29 mouse cellular contexts compared by ENCODE assay signal in the genomic region with DNA sequence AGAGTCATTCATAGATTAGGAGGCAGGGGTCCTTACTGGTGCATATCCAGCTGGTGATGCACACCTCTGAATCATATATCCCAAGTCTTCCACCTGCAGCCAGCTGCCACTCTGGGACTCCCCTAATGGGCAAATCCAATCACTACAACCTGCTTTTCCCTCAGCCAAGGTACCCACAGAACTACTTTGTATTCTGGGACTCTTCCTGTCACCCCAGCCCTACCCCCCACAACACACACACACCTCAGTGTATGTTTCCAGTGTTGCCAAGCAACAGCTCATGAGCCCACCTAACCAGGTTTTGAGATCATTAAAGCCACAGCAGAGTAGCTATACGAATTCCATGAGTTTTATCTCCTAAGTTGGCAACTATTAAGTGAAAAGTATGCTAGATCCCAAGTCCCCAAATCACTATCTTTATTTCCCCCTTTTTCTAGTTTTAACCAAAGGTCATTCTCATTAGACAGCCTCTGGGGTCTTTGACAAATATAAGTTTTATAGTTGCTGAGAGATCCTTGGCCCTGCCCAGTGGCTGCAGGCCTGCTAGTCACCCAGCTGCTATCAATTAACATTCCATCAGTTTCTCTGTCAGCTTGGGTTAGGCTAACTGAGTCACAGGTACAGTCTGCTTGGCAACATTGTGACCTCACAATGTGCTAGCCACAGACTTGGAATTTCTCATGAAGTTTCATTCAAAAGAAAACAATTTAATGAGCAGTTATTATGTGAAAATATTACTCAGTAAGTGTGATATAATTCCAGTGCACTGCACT. TPM values are rescaled to one million over a fixed set of nuclear protein-coding genes. Genes with fewer than 3 reads are reported as not detected.
DNase-seq lines count a peak whose midpoint lies in the region.
"Had no signal": no experiment of that assay in that cellular context is flagged by ENCODE, and none has a peak within 500 bp of the region (broad histone marks: within the 10 kb centered on the region; RNA-seq: fewer than 3 reads in every experiment).

No protein-coding gene starts in this region.

- peak; percentile 80 for DNase-seq in Muller cell, postnatal 12 days (ENCODE audit: inconsistent ontology term)
- peak; percentile 49 for DNase-seq in embryo, embryonic 11 days
- peak; percentile 74 for DNase-seq in forelimb bud, embryonic 11.5 days (ENCODE audit: low read depth, low spot score)
- DNase-seq in mesoderm, embryonic 11.5 days (ENCODE audit: low read depth, low spot score) = peak; percentile 24
- DNase-seq in layer of hippocampus, adult 9-11 months = no peak
- DNase-seq in hindbrain, embryonic 10.5 days (ENCODE audit: low spot score) = no peak
- no peak for DNase-seq in right cerebral cortex, postnatal 25 days
- DNase-seq: adrenal gland, postnatal 25 days; cerebellum, adult 11-12 months; cerebellum, adult 9-11 months; gastrocnemius, postnatal 25 days; heart, postnatal 36 days; kidney, adult 11 months; kidney, postnatal 14 days; thymus, adult 2 months; thymus, postnatal 36 days had no signal

- H3K4me3 ChIP-seq in hindbrain, embryonic 10.5 days = no peak overlapping the region
- H3K4me3 ChIP-seq: embryonic facial prominence, embryonic 13.5 days; erythroblast, embryonic 14.5 days; forebrain, embryonic 12.5 days; heart, embryonic 15.5 days; hindbrain, embryonic 13.5 days; left cerebral cortex, adult 2 months; liver, embryonic 15.5 days; lung, embryonic 15.5 days; midbrain, embryonic 12.5 days; neural tube, embryonic 13.5 days had no signal

- H3K4me1 ChIP-seq in hindbrain, embryonic 10.5 days (replicated peaks) = no peaks in the 10 kb centered on the region
- H3K4me1 ChIP-seq: embryonic facial prominence, embryonic 13.5 days; forebrain, embryonic 12.5 days; heart, embryonic 15.5 days; hindbrain, embryonic 13.5 days; liver, embryonic 15.5 days; lung, embryonic 15.5 days; midbrain, embryonic 12.5 days; neural tube, embryonic 13.5 days had no signal

- WGBS in hindbrain, embryonic 10.5 days = 66% methylated on average over 1 of the region's 1 CpGs

- no peaks in the 10 kb centered on the region for H3K36me3 ChIP-seq in hindbrain, embryonic 10.5 days
- H3K36me3 ChIP-seq: embryonic facial prominence, embryonic 13.5 days; forebrain, embryonic 12.5 days; G1E; heart, embryonic 15.5 days; hindbrain, embryonic 13.5 days; liver, embryonic 15.5 days; lung, embryonic 15.5 days; midbrain, embryonic 12.5 days; neural tube, embryonic 13.5 days had no signal

- no peaks in the 10 kb centered on the region for H3K27me3 ChIP-seq in hindbrain, embryonic 10.5 days (ENCODE audit: insufficient read depth, poor library complexity, severe bottlenecking)
- H3K27me3 ChIP-seq: embryonic facial prominence, embryonic 13.5 days; forebrain, embryonic 12.5 days; heart, embryonic 15.5 days; hindbrain, embryonic 13.5 days; liver, embryonic 15.5 days; lung, embryonic 15.5 days; midbrain, embryonic 12.5 days; neural tube, embryonic 13.5 days had no signal

- no peaks in the 10 kb centered on the region for H3K9me3 ChIP-seq in hindbrain, embryonic 10.5 days
- H3K9me3 ChIP-seq: embryonic facial prominence, embryonic 13.5 days; forebrain, embryonic 12.5 days; G1E; hindbrain, embryonic 13.5 days; liver, embryonic 15.5 days; lung, embryonic 15.5 days; midbrain, embryonic 12.5 days had no signal

- H3K27ac ChIP-seq in hindbrain, embryonic 10.5 days = no peak overlapping the region
- H3K27ac ChIP-seq: embryonic facial prominence, embryonic 13.5 days; forebrain, embryonic 12.5 days; heart, embryonic 15.5 days; hindbrain, embryonic 13.5 days; left cerebral cortex, adult 2 months; liver, embryonic 15.5 days; lung, embryonic 15.5 days; midbrain, embryonic 12.5 days; neural tube, embryonic 13.5 days had no signal

RNA-seq across cellular contexts. Expression of a gene that starts 41.2 kb away (rescaled TPM):
- 6.1 and 7.0 TPM in 2 replicates for polyA plus RNA-seq in hindbrain, embryonic 10.5 days (2016; fragmentation: Nextera tagmentation; extraction: Ambion mirVana)
- polyA plus RNA-seq: erythroblast, embryonic 14.5 days; G1E; inflammation-experienced regulatory T-cells, adult 6 months had no signal

RNA-seq across cellular contexts. Expression of a gene that starts 44.1 kb away (rescaled TPM):
- polyA plus RNA-seq in hindbrain, embryonic 10.5 days (2016; fragmentation: Nextera tagmentation; extraction: Ambion mirVana) = 0.17 and 0.21 TPM in 2 replicates
- polyA plus RNA-seq: erythroblast, embryonic 14.5 days; G1E; inflammation-experienced regulatory T-cells, adult 6 months; liver, adult 2 months; neural tube, embryonic 13.5 days had no signal

Comparison
In these comparisons a context has a peak if more than half of its experiments do, and no peak if none do; other contexts are left out.
1. DNase-seq: peak in Muller cell, postnatal 12 days (single experiment), embryo, embryonic 11 days (single experiment), forelimb bud, embryonic 11.5 days (single experiment) and mesoderm, embryonic 11.5 days (single experiment); none in layer of hippocampus, adult 9-11 months (single experiment), hindbrain, embryonic 10.5 days (single experiment) and right cerebral cortex, postnatal 25 days (single experiment).